Mouse (Mus musculus) megakaryocyte, embryonic 14.5 days (primary cell): ENCODE results near the gene Mesp2.

ENCODE experiments used
- FLI1 ChIP-seq: IDR thresholded peaks from 2 replicates; pipeline ENCODE4 v1.6.1; 2012; ENCODE audit warnings: low read length, inconsistent platforms, mixed read lengths
- GATA1 ChIP-seq: IDR thresholded peaks from 3 replicates; pipeline ENCODE4 v1.6.1; 2012; ENCODE audit warnings: mixed read lengths, low read length, inconsistent platforms, borderline replicate concordance

- TF ChIP-seq GATA1 (no peak), FLI1 (no peak)
Measured at GRCm38 (mm10) chr7:79765991-79766390, 44.5 kb upstream of the Mesp2 start.
